Mouse (Mus musculus): ENCODE measurements around the gene Ttc12. TPM values are rescaled to one million over a fixed set of nuclear protein-coding genes. Genes with fewer than 3 reads are reported as not detected.

Ttc12 gene
- polyA plus RNA-seq, 1 experiment, result 0.34 TPM

- H3K36me3 ChIP-seq (ENCODE audit: control insufficient read depth, insufficient read depth, low read length), result no peaks in the 10 kb centered on the region
- WGBS, result 5% methylated on average over 4 of the region's 4 CpGs
- no peak overlapping the region for H3K4me3 ChIP-seq (ENCODE audit: low read depth, low read length)
- H3K4me1 ChIP-seq (ENCODE audit: control insufficient read depth, insufficient read depth, insufficient read length, low read length), result no peaks in the 10 kb centered on the region
- H3K27me3 ChIP-seq (ENCODE audit: control insufficient read depth, insufficient read depth, low read length), result no peaks in the 10 kb centered on the region
- TF ChIP-seq POLR2A (IDR thresholded peaks at IDR 0.05; ENCODE audit: low read depth, low read length), result no peak
- peak; percentile 72; the same call in 1 of the 2 replicates for TF ChIP-seq CTCF (IDR thresholded peaks at IDR 0.05; ENCODE audit: extremely low read depth, insufficient read length, insufficient replicate concordance, low read depth, low read length)
- no peak overlapping the region for H3K27ac ChIP-seq (ENCODE audit: insufficient read depth, low read depth, low read length)
These were observed 8.1 kb upstream of the Ttc12 start for GRCm38 (mm10) chr9:49493979-49494649.

DNA sequence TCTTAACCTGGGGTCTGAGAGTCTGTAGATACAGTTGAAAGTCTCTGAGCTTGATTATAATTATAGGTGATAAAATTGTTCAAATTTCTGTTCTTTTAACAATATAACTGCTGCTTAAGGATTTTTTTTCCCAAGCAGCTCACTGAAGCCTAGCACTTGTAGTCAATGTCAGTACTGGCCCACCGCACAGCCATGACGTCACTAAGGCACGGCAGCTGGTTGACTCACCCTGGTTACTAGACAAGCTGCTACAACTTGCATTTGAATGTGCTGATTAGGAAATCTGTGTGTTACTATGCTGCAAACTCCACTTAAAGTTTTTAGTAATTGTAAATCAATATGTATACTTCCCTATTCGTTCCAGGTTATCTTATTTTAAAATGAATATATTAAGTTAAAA lies 4.6 kb upstream of the Ttc12 start:
- WGBS, result 72% methylated on average over 4 of the region's 4 CpGs
- no peaks in the 10 kb centered on the region for H3K4me1 ChIP-seq (ENCODE audit: control insufficient read depth, insufficient read depth, insufficient read length, low read length)
- H3K27ac ChIP-seq (ENCODE audit: insufficient read depth, low read depth, low read length), result no peak overlapping the region
- no peaks in the 10 kb centered on the region for H3K36me3 ChIP-seq (ENCODE audit: control insufficient read depth, insufficient read depth, low read length)
- TF ChIP-seq CTCF (IDR thresholded peaks at IDR 0.05; ENCODE audit: extremely low read depth, insufficient read length, insufficient replicate concordance, low read depth, low read length) (no peak), POLR2A (IDR thresholded peaks at IDR 0.05; ENCODE audit: low read depth, low read length) (no peak)
- no peaks in the 10 kb centered on the region for H3K27me3 ChIP-seq (ENCODE audit: control insufficient read depth, insufficient read depth, low read length)
- H3K4me3 ChIP-seq (ENCODE audit: low read depth, low read length), result no peak overlapping the region

GRCm38 (mm10) chr9:49488912-49489895 lies 3.2 kb upstream of the Ttc12 start:
- Histone ChIP-seq H3K4me3 (ENCODE audit: low read depth, low read length) (no peak overlapping the region), H3K4me1 (ENCODE audit: control insufficient read depth, insufficient read depth, insufficient read length, low read length) (no peaks in the 10 kb centered on the region), H3K27me3 (ENCODE audit: control insufficient read depth, insufficient read depth, low read length) (no peaks in the 10 kb centered on the region), H3K36me3 (ENCODE audit: control insufficient read depth, insufficient read depth, low read length) (no peaks in the 10 kb centered on the region), H3K27ac (ENCODE audit: insufficient read depth, low read depth, low read length) (no peak overlapping the region)
- 25% methylated on average over 16 of the region's 16 CpGs for WGBS
- TF ChIP-seq CTCF (IDR thresholded peaks at IDR 0.05; ENCODE audit: extremely low read depth, insufficient read length, insufficient replicate concordance, low read depth, low read length) (peak; percentile 97), POLR2A (IDR thresholded peaks at IDR 0.05; ENCODE audit: low read depth, low read length) (no peak)

- WGBS, result 69% methylated on average over 7 of the region's 7 CpGs
These were observed 2.2 kb upstream of the Ttc12 start for GRCm38 (mm10) chr9:49488258-49488657.

GRCm38 (mm10) chr9:49487657-49487943 lies 1.6 kb upstream of the Ttc12 start:
- H3K4me1 ChIP-seq (ENCODE audit: control insufficient read depth, insufficient read depth, insufficient read length, low read length), result no peaks in the 10 kb centered on the region
- H3K27ac ChIP-seq (ENCODE audit: insufficient read depth, low read depth, low read length), result no peak overlapping the region
- TF ChIP-seq POLR2A (IDR thresholded peaks at IDR 0.05; ENCODE audit: low read depth, low read length) (no peak), CTCF (IDR thresholded peaks at IDR 0.05; ENCODE audit: extremely low read depth, insufficient read length, insufficient replicate concordance, low read depth, low read length) (no peak)
- no peak overlapping the region for H3K4me3 ChIP-seq (ENCODE audit: low read depth, low read length)
- 67% methylated on average over 6 of the region's 6 CpGs for WGBS
- no peaks in the 10 kb centered on the region for H3K36me3 ChIP-seq (ENCODE audit: control insufficient read depth, insufficient read depth, low read length)
- H3K27me3 ChIP-seq (ENCODE audit: control insufficient read depth, insufficient read depth, low read length), result no peaks in the 10 kb centered on the region

More at GRCm38 (mm10) chr9:49488258-49488657, 2.2 kb upstream of the Ttc12 start:
- Histone ChIP-seq H3K36me3 (ENCODE audit: control insufficient read depth, insufficient read depth, low read length) (no peaks in the 10 kb centered on the region), H3K4me3 (ENCODE audit: low read depth, low read length) (no peak overlapping the region), H3K4me1 (ENCODE audit: control insufficient read depth, insufficient read depth, insufficient read length, low read length) (no peaks in the 10 kb centered on the region), H3K27me3 (ENCODE audit: control insufficient read depth, insufficient read depth, low read length) (no peaks in the 10 kb centered on the region), H3K27ac (ENCODE audit: insufficient read depth, low read depth, low read length) (no peak overlapping the region)
- no peak for TF ChIP-seq POLR2A (IDR thresholded peaks at IDR 0.05; ENCODE audit: low read depth, low read length)
- no peak for TF ChIP-seq CTCF (IDR thresholded peaks at IDR 0.05; ENCODE audit: extremely low read depth, insufficient read length, insufficient replicate concordance, low read depth, low read length)

DNA sequence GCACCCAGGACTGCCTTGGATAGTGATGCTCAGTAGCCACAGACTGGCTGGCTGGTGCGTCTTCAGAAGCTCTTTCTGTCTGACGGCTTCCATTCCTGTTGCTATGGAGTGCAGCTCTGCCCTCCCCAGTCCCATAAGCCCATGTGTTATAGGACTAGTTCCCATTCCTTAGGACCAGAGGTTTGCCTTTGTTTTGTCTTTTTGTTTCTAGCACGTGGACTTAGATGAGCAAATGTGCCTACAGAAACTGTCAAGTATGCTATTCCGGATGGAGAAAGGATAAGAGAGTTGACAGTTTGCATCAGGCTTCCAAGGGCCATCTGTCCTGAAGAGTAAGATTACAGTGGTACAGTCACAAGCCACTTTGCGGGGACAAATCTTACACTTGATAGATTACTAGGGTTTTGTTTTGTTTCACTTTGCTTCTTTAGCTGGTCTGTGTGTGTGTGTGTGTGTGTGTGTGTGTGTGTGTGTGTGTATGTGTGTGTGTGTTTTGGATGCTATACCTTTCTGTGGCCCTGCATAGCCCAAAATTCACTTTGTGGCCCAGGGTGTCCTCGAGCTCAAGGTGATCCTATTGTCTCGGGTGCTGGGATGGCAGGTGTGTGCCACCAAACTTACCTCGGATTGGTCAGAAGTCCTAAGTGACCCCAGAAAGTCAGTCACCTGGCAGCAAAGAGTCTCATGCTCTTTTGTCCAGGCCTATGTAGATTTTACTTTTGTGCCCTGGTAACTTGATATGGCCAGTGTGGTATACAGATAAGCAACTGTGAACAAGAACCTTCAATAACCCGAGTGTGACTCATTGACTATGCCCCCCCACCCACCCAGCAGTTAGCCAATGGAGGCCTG lies 1.0 kb upstream of the Ttc12 start:
- 66% methylated on average over 9 of the region's 9 CpGs for WGBS
- Histone ChIP-seq H3K4me1 (ENCODE audit: control insufficient read depth, insufficient read depth, insufficient read length, low read length) (no peaks in the 10 kb centered on the region), H3K27ac (ENCODE audit: insufficient read depth, low read depth, low read length) (no peak overlapping the region), H3K36me3 (ENCODE audit: control insufficient read depth, insufficient read depth, low read length) (no peaks in the 10 kb centered on the region), H3K27me3 (ENCODE audit: control insufficient read depth, insufficient read depth, low read length) (no peaks in the 10 kb centered on the region), H3K4me3 (ENCODE audit: low read depth, low read length) (no peak overlapping the region)
- TF ChIP-seq POLR2A (IDR thresholded peaks at IDR 0.05; ENCODE audit: low read depth, low read length), result no peak
- no peak for TF ChIP-seq CTCF (IDR thresholded peaks at IDR 0.05; ENCODE audit: extremely low read depth, insufficient read length, insufficient replicate concordance, low read depth, low read length)
